Mouse (Mus musculus) E14TG2a.4 (cell line): ENCODE measurements around the gene B4galt1.

ENCODE experiments used
- H3K27me3 ChIP-seq: 2 replicates; pipeline ENCODE4 v1.6.1; 2014; ENCODE audit warnings: low read length, control low read depth; ENCODE audit not compliant: insufficient read depth
- H3K36me3 ChIP-seq: 2 replicates; pipeline ENCODE4 v1.6.1; 2014; ENCODE audit warnings: low read length, control low read depth; ENCODE audit not compliant: insufficient read depth
- H3K4me1 ChIP-seq: replicated peaks from 2 replicates; pipeline ENCODE4 v1.6.1; 2014; ENCODE audit warnings: low read depth, low read length, control low read depth
- H3K4me3 ChIP-seq: replicated peaks from 2 replicates; pipeline ENCODE4 v1.5.1; 2014; ENCODE audit warnings: mild to moderate bottlenecking, low read length
- H3K9me3 ChIP-seq: 2 replicates; pipeline ENCODE4 v1.6.1; 2014; ENCODE audit warnings: low read length, control low read depth
- CTCF ChIP-seq: conservative IDR thresholded peaks from 2 replicates; pipeline ENCODE4 v1.5.1; 2014; ENCODE audit warnings: low read length
- NANOG ChIP-seq: IDR thresholded peaks from 2 replicates; pipeline ENCODE4 v1.6.1; 2014; ENCODE audit warnings: borderline replicate concordance, low read length, mixed read lengths
- POU5F1 ChIP-seq: IDR thresholded peaks from 2 replicates; pipeline ENCODE4 v1.6.1; 2014; ENCODE audit warnings: low read length, borderline replicate concordance

B4galt1 gene

DNA sequence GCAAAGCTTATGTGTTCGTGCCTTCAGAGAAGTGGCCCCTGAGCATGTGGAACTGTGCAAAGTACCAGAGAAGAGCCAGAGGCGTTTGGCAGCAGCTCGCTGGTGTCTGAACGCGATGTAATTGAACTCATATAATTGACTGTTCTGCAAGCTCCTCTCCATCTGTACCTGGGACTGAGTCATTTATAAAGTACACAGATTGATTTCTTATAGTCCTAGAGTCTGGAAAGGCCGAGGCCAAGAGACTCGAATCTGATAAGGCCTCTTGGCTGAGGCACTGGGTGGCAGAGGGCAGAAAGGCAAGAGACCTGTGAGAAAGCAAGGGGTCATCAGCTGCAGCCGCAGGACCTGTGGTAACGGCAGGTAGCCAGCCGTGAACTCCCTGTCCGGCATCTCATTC, 35.0 kb upstream of the B4galt1 start:
- Histone ChIP-seq H3K9me3 (no peaks in the 10 kb centered on the region), H3K36me3 (no peaks in the 10 kb centered on the region), H3K4me3 (no peak overlapping the region), H3K27me3 (no peaks in the 10 kb centered on the region), H3K4me1 (peaks cover 10% of the 10 kb centered on the region)
- TF ChIP-seq POU5F1 (no peak), CTCF (no peak), NANOG (no peak)

DNA sequence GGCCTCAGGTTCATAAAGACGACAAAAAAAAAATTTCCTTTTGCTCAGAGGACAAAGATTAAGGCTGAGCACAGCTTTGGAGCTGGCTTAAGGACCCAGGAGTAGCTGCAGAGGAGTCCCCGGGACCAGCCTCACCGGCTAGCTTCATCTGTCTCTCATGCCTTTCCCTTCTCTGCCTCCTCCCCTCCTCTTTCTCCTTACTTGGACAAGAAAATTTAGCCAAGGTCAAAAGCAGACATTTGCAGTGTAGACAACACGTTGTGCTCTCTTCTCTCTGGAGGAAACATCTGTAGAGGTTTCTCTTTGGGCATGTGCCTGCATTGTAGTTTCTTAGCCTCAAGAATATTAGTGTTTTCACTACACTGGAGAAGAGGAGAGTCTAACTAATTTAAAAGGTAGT, 32.1 kb upstream of the B4galt1 start:
- H3K4me3 ChIP-seq, result no peak overlapping the region
- peaks cover 10% of the 10 kb centered on the region for H3K4me1 ChIP-seq
- TF ChIP-seq POU5F1 (no peak), NANOG (no peak), CTCF (no peak)
- H3K27me3 ChIP-seq, result no peaks in the 10 kb centered on the region
- no peaks in the 10 kb centered on the region for H3K36me3 ChIP-seq
- H3K9me3 ChIP-seq, result no peaks in the 10 kb centered on the region

DNA sequence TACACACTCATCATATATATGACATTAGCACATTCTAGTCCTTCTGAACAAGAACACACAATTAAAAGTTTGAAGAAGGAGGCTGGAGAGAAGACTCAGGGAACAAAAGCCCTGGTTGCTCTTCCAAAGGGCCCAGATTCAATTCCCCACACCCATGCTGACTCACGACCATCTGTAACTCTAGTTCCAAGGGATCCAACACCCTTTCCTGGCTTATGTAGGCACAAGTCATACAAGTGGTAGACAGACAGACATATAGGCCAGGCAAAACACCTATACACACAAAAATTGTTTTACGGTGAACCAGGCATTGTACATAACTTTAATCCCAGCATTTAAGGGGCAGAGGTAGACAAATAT, 31.3 kb upstream of the B4galt1 start:
- Histone ChIP-seq H3K4me3 (no peak overlapping the region), H3K27me3 (no peaks in the 10 kb centered on the region), H3K4me1 (peaks cover 13% of the 10 kb centered on the region), H3K9me3 (no peaks in the 10 kb centered on the region), H3K36me3 (no peaks in the 10 kb centered on the region)
- TF ChIP-seq POU5F1 (no peak), NANOG (no peak), CTCF (no peak)

DNA sequence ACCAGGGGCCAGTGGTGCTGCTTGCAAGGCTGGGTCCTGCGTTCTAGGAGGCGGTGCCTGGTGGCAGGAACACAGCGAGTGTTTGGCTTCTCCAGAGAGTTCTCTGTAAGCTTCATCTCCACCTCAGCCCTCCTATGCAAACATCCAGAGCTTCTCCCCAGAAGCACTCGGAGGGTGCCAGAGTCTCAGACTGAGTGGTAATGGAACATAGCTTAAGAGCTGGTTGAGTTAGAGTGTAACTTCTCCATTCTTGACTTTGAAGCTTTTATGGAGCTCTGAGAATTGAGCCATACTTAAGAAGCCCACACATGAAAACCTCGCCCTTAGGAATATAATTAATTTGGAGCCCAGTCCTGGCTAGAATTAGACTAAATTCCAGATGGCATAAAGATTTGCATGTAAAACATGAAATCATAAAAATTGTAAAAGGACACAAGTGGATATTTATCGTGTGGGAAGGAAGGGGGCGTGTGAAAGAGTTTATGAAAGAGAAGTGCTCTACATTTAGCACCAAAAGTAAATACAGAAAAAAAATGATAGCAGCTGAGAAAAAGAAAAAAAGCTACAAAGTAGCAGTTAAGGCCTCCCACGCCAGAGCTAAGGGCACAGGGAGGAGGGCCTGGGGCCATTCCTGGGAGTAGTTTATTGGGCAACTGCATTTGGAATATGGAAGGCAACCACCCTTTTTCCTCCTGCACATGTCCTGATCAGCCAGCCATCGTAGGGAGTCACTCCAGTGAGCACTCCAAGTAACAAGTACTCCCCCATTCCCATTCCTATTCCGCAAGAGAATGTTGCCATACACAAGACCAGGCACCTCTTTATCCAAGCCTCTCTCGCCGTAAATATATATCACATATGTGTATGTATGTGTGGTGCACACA, 30.7 kb upstream of the B4galt1 start:
- Histone ChIP-seq H3K4me1 (peaks cover 17% of the 10 kb centered on the region), H3K27me3 (no peaks in the 10 kb centered on the region), H3K9me3 (no peaks in the 10 kb centered on the region), H3K36me3 (no peaks in the 10 kb centered on the region), H3K4me3 (no peak overlapping the region)
- TF ChIP-seq CTCF (no peak), POU5F1 (no peak), NANOG (no peak)

DNA sequence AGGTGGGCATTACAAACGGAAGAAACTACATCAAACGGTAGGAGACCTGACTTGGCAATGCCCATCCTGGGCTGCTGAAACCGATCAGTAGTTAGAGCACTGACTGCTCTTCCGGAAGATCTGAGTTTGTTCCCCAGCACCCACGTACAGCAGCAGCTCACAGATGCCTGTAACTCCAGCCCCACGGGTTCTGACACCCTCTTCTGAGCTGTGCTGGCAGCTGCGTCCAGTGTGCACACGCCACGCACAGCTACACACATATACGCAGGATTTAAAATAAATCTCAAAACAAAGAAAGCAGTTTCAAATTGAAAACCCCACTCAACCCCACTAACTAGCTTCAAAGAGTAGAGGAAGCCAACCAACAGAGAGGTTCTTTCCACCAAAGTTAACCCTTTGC, 29.4 kb upstream of the B4galt1 start:
- Histone ChIP-seq H3K9me3 (no peaks in the 10 kb centered on the region), H3K4me3 (no peak overlapping the region), H3K4me1 (peaks cover 17% of the 10 kb centered on the region), H3K36me3 (no peaks in the 10 kb centered on the region), H3K27me3 (no peaks in the 10 kb centered on the region)
- TF ChIP-seq NANOG (no peak), CTCF (no peak), POU5F1 (no peak)

DNA sequence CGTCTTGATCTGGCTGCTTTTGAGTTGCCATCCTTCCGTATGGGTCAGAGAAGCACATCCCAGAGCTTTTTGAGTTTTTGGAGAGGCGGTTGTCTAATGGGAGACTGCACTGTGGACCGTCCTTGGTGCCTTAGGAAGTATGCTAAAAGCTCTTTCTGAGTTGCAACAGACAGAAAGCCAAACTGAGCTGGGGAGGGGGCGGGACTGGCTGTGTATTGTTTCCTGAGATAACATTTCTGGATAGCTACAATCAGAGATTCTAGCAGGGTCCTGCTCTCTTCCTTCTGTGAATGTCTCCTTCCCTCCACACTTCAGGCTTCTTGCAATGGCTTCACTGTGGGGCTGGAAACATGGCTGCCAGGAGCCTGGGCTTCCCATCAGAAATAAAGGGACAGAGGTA, 23.7 kb upstream of the B4galt1 start:
- peak overlapping the region; percentile 60 for H3K4me3 ChIP-seq
- H3K9me3 ChIP-seq, result no peaks in the 10 kb centered on the region
- H3K27me3 ChIP-seq, result no peaks in the 10 kb centered on the region
- H3K4me1 ChIP-seq, result peaks cover 45% of the 10 kb centered on the region
- no peak for TF ChIP-seq CTCF
- no peak for TF ChIP-seq NANOG
- TF ChIP-seq POU5F1, result no peak
- H3K36me3 ChIP-seq, result no peaks in the 10 kb centered on the region

DNA sequence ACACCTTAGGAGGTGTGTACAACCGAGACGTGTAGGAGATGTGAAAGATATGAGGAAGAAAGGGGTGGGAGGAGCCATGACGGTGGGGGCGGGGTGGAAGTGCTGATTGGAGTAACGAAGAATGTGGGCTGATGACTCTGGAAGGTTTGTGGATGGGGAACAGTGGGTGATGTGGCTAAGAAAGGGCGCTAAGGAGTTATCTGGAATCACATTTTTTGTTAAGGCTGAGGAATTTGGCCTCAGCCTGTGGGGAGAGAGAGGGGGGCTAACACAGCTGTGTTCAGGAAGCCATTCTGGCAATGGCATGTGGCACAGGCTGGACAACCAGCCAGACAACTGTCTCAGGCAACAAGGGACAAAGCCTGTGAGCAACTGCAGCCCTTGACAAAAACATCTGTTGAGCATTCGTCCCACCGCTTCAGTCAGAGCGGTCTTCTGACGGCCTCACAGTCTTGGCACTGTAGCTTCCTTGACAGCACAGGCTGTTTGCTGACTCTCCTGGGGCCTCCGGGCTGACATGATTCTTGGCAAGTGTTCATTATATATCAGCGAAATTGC, 23.1 kb upstream of the B4galt1 start:
- Histone ChIP-seq H3K27me3 (no peaks in the 10 kb centered on the region), H3K4me1 (peaks cover 45% of the 10 kb centered on the region), H3K4me3 (peak overlapping the region; percentile 60), H3K9me3 (no peaks in the 10 kb centered on the region), H3K36me3 (no peaks in the 10 kb centered on the region)
- TF ChIP-seq CTCF, result no peak
- TF ChIP-seq POU5F1, result no peak
- TF ChIP-seq NANOG, result no peak

DNA sequence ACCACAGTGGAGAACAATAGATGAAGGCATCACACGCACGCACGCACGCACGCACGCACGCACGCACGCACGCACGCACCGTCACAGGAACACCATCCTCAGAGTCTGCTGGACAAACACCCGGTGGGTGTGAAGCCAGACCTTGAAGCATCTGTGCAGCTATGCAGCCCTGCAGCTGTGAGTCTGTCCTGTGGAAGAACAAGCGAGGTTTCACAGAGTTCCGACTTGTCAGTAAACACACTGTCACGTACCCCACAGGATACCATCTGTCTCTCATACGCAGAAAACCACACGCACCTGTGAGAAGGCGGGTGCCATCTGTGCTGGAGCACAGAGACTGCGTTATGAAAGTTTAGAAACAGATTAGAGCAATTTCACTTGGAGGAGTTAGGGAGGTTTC, 22.0 kb upstream of the B4galt1 start:
- peak overlapping the region; percentile 23; the same call in 1 of the 2 replicates for H3K4me3 ChIP-seq
- no peaks in the 10 kb centered on the region for H3K36me3 ChIP-seq
- no peaks in the 10 kb centered on the region for H3K27me3 ChIP-seq
- H3K9me3 ChIP-seq, result no peaks in the 10 kb centered on the region
- H3K4me1 ChIP-seq, result peaks cover 45% of the 10 kb centered on the region
- TF ChIP-seq CTCF (no peak), NANOG (no peak), POU5F1 (no peak)
